Mouse (Mus musculus) hindbrain, embryonic 16.5 days (tissue): Measurements from ENCODE around the gene Pafah2. TPM values are rescaled to one million over a fixed set of nuclear protein-coding genes. Genes with fewer than 3 reads are reported as not detected.

ENCODE experiments used
- ATAC-seq: fragments of 200-750 bp; cut with Nextera tagmentation; 2 replicates; pipeline ENCODE4 v1.8.0; 2017; ENCODE audit warnings: moderate TSS enrichment, moderate library complexity
- H3K27ac ChIP-seq: fragments of 300-500 bp; sonication (generic); 2 replicates; pipeline ENCODE4 v1.5.1; 2014; ENCODE audit warnings: low read depth, mild to moderate bottlenecking, control low read depth, low read length, moderate library complexity
- H3K27me3 ChIP-seq: fragments of 300-500 bp; sonication (generic); replicated peaks from 2 replicates; pipeline ENCODE4 v1.6.1; 2014; ENCODE audit warnings: low read length; ENCODE audit not compliant: control insufficient read depth, insufficient read depth
- H3K36me3 ChIP-seq: fragments of 300-500 bp; sonication (generic); 2 replicates; pipeline ENCODE4 v1.6.1; 2014; ENCODE audit warnings: mild to moderate bottlenecking, low read length, moderate library complexity, mixed read lengths; ENCODE audit not compliant: control insufficient read depth, insufficient read depth
- H3K4me1 ChIP-seq: fragments of 300-500 bp; sonication (generic); 2 replicates; pipeline ENCODE4 v1.6.1; 2014; ENCODE audit warnings: low read depth, low read length; ENCODE audit not compliant: control insufficient read depth, insufficient read depth
- H3K4me2 ChIP-seq: fragments of 300-500 bp; sonication (generic); 2 replicates; pipeline ENCODE4 v1.6.1; 2014; ENCODE audit warnings: mild to moderate bottlenecking, low read length, control low read depth, moderate library complexity
- H3K4me3 ChIP-seq: fragments of 300-500 bp; sonication (generic); 2 replicates; pipeline ENCODE4 v1.5.1; 2014; ENCODE audit warnings: mild to moderate bottlenecking, low read length, control low read depth, moderate library complexity
- H3K9ac ChIP-seq: fragments of 300-500 bp; sonication (generic); 2 replicates; pipeline ENCODE4 v1.6.1; 2014; ENCODE audit warnings: low read depth, mild to moderate bottlenecking, control low read depth, low read length, moderate library complexity
- H3K9me3 ChIP-seq: fragments of 300-500 bp; sonication (generic); 2 replicates; pipeline ENCODE4 v1.6.1; 2014; ENCODE audit warnings: mild to moderate bottlenecking, low read length, moderate library complexity; ENCODE audit not compliant: control insufficient read depth
- WGBS: fragments of 180-500 bp; shearing (Covaris S2); extraction: QIAGEN DNeasy Blood & Tissue Kit; methylation state at CpG from one replicate; pipeline ENCODE4 v1.1.7; 2014; 5-methylcytosine and 5-hydroxymethylcytosine counted together
- polyA plus RNA-seq: library from polyadenylated mRNA; unstranded; fragments of >200 nt; fragmentation: Nextera tagmentation; extraction: Ambion mirVana; gene quantifications from 2 replicates; pipeline ENCODE4 v1.2.1, GENCODE M21; 2015

Gene Pafah2
- polyA plus RNA-seq, 1 experiment from 2014 or later: 7.8 TPM

- WGBS: 68% methylated on average over 5 of the region's 5 CpGs
- H3K4me3 ChIP-seq: no peak overlapping the region
- H3K27me3 ChIP-seq: no peaks in the 10 kb centered on the region
- no peak overlapping the region for H3K27ac ChIP-seq
- H3K4me1 ChIP-seq: peaks cover 6% of the 10 kb centered on the region
- no peak for ATAC-seq
- no peaks in the 10 kb centered on the region for H3K36me3 ChIP-seq
- no peaks in the 10 kb centered on the region for H3K9me3 ChIP-seq
- no peak overlapping the region for H3K9ac ChIP-seq
- no peak overlapping the region for H3K4me2 ChIP-seq
These were observed 42.4 kb upstream of the Pafah2 start for GRCm38 (mm10) chr4:134353527-134354409.

DNA sequence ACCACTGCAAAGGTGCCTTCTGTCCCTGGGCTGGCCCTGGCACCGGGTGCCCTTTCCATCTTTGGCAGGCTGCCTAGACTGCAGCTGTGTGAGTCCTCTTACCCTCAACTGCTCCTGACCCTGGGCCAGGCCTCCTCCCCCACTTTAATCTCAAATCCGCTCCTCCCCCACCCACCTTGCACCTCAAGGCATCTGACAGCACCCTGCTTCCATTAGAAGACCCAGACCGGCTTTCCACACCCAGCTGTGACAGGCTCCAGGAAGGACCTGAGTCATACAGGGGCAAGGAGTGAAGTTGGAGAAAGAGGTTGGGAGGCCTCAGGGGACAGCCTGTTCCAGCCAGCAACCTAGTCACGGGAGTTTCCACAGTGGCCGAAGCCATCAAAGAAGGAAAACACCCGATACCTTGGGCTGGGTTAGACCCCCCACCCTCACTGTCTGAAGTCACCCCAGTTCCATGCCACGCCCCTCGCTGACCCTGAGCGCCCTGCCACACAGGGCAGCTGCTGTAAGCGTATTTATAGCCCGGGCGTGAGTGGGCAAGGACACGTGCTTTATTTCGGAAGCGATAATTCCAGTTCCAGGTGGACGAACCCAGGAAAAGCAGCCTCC, 40.2 kb upstream of the Pafah2 start:
- H3K4me1 ChIP-seq: peaks cover 6% of the 10 kb centered on the region
- H3K4me3 ChIP-seq: no peak overlapping the region
- no peaks in the 10 kb centered on the region for H3K36me3 ChIP-seq
- no peak overlapping the region for H3K4me2 ChIP-seq
- ATAC-seq: no peak
- no peaks in the 10 kb centered on the region for H3K27me3 ChIP-seq
- WGBS: 57% methylated on average over 16 of the region's 16 CpGs
- no peak overlapping the region for H3K9ac ChIP-seq
- H3K27ac ChIP-seq: no peak overlapping the region
- no peaks in the 10 kb centered on the region for H3K9me3 ChIP-seq

DNA sequence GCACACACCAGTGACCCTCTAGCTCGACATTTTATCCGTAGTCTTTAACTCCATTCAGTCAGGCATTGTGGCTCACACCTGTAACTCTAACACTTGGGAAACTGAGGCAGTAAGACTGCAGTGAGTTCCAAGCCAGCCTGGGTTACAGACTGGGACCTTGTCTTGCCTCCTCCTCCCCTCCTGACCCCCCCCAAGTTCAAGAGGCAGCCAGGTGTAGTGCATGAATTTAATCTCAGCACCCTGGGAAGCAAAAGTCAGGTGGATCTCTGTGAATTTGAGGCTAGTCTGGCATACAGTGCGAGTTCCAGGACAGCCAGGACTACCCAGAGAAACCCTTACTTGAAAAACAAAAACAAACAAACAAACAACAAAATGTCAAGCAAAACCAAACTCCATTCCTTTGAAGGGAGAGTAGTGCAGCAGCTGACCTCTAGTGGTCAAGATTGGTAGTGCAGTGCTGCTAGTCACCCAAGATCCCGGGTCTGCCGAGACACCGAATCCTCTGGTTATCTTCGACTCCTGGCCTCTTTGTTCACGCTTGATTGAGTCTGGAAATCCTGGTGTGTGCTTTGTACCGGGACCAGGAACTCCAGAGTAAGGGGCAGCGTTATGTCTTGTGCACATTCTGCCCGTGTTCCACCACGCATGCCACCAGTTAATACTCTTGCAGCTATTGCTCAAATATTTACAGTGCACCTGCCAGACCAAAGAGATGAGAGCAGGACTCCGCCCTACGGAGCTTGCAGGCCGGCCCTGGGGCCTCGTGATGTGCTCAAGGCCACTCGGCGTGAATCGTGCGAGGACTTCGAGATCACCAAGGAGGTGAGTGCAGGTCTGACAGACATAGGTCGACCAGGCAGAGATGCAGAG, 39.3 kb upstream of the Pafah2 start:
- peak; percentile 44; the same call in 1 of the 2 replicates for ATAC-seq
- Histone ChIP-seq H3K27me3 (no peaks in the 10 kb centered on the region), H3K9ac (peak overlapping the region; percentile 52), H3K27ac (no peak overlapping the region), H3K4me3 (peak overlapping the region; percentile 28), H3K4me2 (peak overlapping the region; percentile 54), H3K4me1 (peaks cover 6% of the 10 kb centered on the region), H3K9me3 (no peaks in the 10 kb centered on the region), H3K36me3 (no peaks in the 10 kb centered on the region)
- WGBS: 20% methylated on average over 22 of the region's 22 CpGs

- ATAC-seq: peak; percentile 15; the same call in 1 of the 2 replicates
- Histone ChIP-seq H3K9ac (peak overlapping the region; percentile 41), H3K27ac (no peak overlapping the region), H3K4me3 (peak overlapping the region; percentile 28), H3K4me2 (peak overlapping the region; percentile 54), H3K36me3 (no peaks in the 10 kb centered on the region), H3K4me1 (peaks cover 6% of the 10 kb centered on the region), H3K9me3 (no peaks in the 10 kb centered on the region), H3K27me3 (no peaks in the 10 kb centered on the region)
- 49% methylated on average over 17 of the region's 17 CpGs for WGBS
These were observed 38.7 kb upstream of the Pafah2 start for GRCm38 (mm10) chr4:134357461-134357771.

DNA sequence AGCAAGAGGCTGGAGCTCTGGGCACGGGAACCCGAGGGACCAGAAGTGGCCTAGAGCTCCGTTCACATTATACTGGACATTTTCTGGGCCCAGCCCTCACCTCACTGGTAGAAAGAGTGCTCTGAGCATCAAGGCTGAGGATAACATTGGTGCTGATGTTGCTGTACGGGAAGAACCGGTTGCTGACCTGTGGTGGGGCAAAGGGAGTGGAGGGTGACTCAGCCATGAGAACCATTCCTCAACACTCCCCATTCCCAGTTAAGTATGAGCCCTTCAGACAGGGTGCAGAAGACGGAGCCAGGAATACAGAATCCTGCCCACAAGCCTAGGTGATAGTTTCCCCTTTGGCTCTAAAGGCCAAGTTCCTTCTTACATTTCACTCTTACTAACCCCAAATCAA, 36.5 kb upstream of the Pafah2 start:
- H3K9me3 ChIP-seq: no peaks in the 10 kb centered on the region
- ATAC-seq: no peak
- WGBS: 87% methylated on average over 6 of the region's 6 CpGs
- no peak overlapping the region for H3K27ac ChIP-seq
- peaks cover 6% of the 10 kb centered on the region for H3K4me1 ChIP-seq
- no peak overlapping the region for H3K4me2 ChIP-seq
- no peaks in the 10 kb centered on the region for H3K27me3 ChIP-seq
- no peak overlapping the region for H3K4me3 ChIP-seq
- no peaks in the 10 kb centered on the region for H3K36me3 ChIP-seq
- no peak overlapping the region for H3K9ac ChIP-seq

- Histone ChIP-seq H3K36me3 (no peaks in the 10 kb centered on the region), H3K27me3 (no peaks in the 10 kb centered on the region), H3K9me3 (no peaks in the 10 kb centered on the region), H3K9ac (no peak overlapping the region), H3K4me3 (no peak overlapping the region), H3K27ac (no peak overlapping the region), H3K4me2 (no peak overlapping the region), H3K4me1 (peaks cover 6% of the 10 kb centered on the region)
- no peak for ATAC-seq
- 58% methylated on average over 5 of the region's 5 CpGs for WGBS
These were observed 34.9 kb upstream of the Pafah2 start for GRCm38 (mm10) chr4:134361215-134361614.

- ATAC-seq: no peak
- Histone ChIP-seq H3K9ac (no peak overlapping the region), H3K27ac (no peak overlapping the region), H3K4me1 (peaks cover 4% of the 10 kb centered on the region), H3K27me3 (no peaks in the 10 kb centered on the region), H3K4me3 (no peak overlapping the region), H3K4me2 (no peak overlapping the region), H3K9me3 (no peaks in the 10 kb centered on the region), H3K36me3 (no peaks in the 10 kb centered on the region)
- WGBS: 71% methylated on average over 9 of the region's 9 CpGs
These were observed 34.0 kb upstream of the Pafah2 start for GRCm38 (mm10) chr4:134362124-134362523.

DNA sequence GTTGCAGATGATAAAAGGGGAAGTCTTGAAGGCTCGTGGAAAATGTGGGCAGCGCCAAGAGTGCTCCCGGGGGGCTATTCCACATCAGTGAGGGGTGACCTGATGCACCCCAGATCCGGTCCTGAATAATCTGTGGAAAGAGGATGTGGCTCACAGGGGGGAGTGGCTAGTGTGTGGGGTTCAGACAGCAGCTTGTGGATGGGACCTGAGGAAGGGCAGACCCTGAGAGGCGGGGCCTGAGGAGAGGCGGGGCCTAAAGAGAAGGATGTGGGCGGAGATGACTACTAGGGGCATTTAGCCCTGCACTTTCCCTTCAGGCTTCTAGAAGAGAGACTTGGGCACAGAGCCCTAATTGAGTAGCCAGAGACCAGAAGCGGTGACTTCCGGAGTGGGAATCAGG, 33.5 kb upstream of the Pafah2 start:
- 26% methylated on average over 9 of the region's 9 CpGs for WGBS
- Histone ChIP-seq H3K9ac (no peak overlapping the region), H3K4me2 (no peak overlapping the region), H3K4me1 (no peaks in the 10 kb centered on the region), H3K9me3 (no peaks in the 10 kb centered on the region), H3K27ac (no peak overlapping the region), H3K4me3 (no peak overlapping the region), H3K27me3 (peaks cover 1% of the 10 kb centered on the region; the same call in 1 of the 2 replicates), H3K36me3 (no peaks in the 10 kb centered on the region)
- ATAC-seq: no peak

- WGBS: 37% methylated on average over 5 of the region's 5 CpGs
- H3K4me1 ChIP-seq: no peaks in the 10 kb centered on the region
- no peaks in the 10 kb centered on the region for H3K36me3 ChIP-seq
- H3K9me3 ChIP-seq: no peaks in the 10 kb centered on the region
- peaks cover 15% of the 10 kb centered on the region for H3K27me3 ChIP-seq
- no peak for ATAC-seq
- H3K9ac ChIP-seq: no peak overlapping the region
- H3K27ac ChIP-seq: no peak overlapping the region
- H3K4me3 ChIP-seq: no peak overlapping the region
- H3K4me2 ChIP-seq: no peak overlapping the region
These were observed 30.8 kb upstream of the Pafah2 start for GRCm38 (mm10) chr4:134365280-134365679.
